Mouse (Mus musculus) hindlimb bud, embryonic 11.5 days (tissue): ENCODE data around the gene Clcnkb.

Source experiments
- DNase-seq: peaks from one replicate; pipeline ENCODE4 v3.0.0-alpha.2; 2012; ENCODE audit warnings: low read depth, low spot score; ENCODE audit errors: extremely low spot score

Clcnkb gene

DNA sequence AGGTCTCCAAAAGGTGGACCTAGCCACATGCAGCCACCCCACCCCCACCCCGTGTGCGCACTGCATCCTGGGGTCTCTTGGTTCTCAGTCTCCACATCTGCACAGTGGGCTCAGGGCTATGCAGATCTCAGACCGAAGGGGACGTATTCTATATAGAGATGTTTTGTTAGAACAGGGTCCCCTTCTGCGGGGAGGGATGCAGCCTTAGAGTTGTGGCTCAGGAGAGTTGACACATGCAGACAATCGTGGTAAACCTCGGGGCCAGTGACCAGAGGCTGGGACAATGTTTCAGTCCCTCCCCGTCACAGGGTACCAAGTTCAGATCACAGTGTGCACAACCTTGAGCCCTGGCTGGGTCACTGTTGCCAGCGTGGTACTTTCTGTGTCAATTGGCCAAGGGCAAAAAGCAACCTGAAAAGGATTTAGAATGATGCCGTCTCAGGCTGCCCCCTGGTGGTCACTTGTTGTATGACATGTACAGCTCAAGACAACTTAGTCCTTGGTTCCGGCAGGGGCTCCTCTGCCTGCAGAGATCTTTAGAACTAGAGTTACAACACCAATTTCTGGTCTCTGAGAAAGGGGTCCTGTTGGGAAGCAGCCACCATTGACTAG, 52.8 kb downstream of the Clcnkb start:
- peak; percentile 72 for DNase-seq

DNA sequence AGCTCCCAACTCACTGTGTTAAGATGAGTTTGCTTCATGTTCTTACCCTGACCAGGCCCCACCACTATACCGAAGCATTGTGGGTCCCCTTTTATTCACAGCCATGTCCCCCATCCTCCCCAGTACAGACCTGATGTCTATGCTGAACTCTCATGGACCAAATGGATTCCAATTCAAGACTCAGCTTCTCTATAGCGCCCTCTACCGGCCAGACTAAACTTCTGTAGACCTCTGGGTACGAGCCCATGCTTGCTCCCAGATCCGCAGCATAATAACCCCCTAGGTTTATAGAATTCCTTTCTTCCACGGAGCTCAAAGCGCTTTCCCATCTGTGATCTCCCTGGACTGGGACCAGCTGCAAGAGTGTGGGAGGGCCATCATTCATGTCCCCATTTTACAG, 55.0 kb downstream of the Clcnkb start:
- DNase-seq: no peak

DNA sequence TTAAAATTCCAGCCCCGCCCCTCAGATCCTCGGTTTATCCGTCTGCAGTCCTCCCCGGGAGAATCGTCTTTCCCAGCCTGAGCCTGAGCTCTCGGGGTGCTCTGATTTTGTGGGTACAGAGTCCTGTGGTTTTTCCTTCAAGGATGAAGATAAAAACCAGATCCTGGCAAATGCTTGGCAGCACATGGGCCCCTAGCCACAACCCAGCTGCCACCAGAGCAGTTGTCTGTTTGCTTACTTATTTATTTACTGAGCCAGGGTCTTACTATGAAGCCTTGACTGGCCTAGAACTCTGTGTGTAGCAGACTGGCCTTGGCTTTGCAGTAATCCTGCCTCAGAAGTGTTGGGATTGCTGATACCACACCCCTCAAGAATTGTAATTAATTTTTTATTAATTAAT, 56.6 kb downstream of the Clcnkb start:
- no peak for DNase-seq

DNA sequence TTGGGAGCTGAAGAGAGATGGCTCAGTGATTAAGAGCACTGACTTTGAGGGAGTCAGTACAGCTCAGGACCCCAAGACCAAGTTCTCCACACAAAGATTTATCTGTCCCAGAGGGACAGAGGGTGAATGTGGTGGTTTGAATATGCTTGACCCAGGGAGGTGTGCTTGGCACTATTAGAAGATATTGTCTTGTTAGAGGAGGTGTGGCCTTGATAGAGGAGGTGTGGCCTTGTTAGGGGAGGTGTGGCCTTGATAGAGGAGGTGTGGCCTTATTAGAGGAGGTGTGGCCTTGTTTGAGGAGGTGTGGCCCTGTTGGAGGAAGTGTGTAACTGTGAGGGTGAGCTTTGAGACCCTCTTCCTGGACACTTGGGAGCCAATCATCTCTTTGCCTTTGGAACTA, 58.0 kb downstream of the Clcnkb start:
- DNase-seq: no peak
